Mouse (Mus musculus) heart, embryonic 11.5 days (tissue): ENCODE results near the gene Pttg1ip. TPM values are rescaled to one million over a fixed set of nuclear protein-coding genes. Genes with fewer than 3 reads are reported as not detected.

Experiments used
- ATAC-seq: fragments of 200-750 bp; cut with Nextera tagmentation; replicated peaks from 2 replicates; pipeline ENCODE4 v1.8.0; 2017; ENCODE audit warnings: moderate library complexity; ENCODE audit not compliant: insufficient number of reproducible peaks, low FRiP score, low TSS enrichment
- H3K27ac ChIP-seq: fragments of 300-500 bp; sonication (generic); 2 replicates; pipeline ENCODE4 v1.5.1; 2014; ENCODE audit warnings: mild to moderate bottlenecking, low read depth, low read length
- H3K27me3 ChIP-seq: fragments of 300-500 bp; sonication (generic); 2 replicates; pipeline ENCODE4 v1.6.1; 2014; ENCODE audit warnings: mild to moderate bottlenecking, low read length, mixed read lengths; ENCODE audit not compliant: control insufficient read depth, insufficient read depth
- H3K36me3 ChIP-seq: fragments of 300-500 bp; sonication (generic); 2 replicates; pipeline ENCODE4 v1.6.1; 2014; ENCODE audit warnings: mild to moderate bottlenecking, low read length, moderate library complexity, mixed read lengths; ENCODE audit not compliant: control insufficient read depth, insufficient read depth
- H3K4me1 ChIP-seq: fragments of 300-500 bp; sonication (generic); 2 replicates; pipeline ENCODE4 v1.6.1; 2014; ENCODE audit warnings: low read length; ENCODE audit not compliant: control insufficient read depth, insufficient read depth
- H3K4me2 ChIP-seq: fragments of 300-500 bp; sonication (generic); 2 replicates; pipeline ENCODE4 v1.6.1; 2014; ENCODE audit warnings: mild to moderate bottlenecking, moderate library complexity
- H3K4me3 ChIP-seq: fragments of 300-500 bp; sonication (generic); 2 replicates; pipeline ENCODE4 v1.5.1; 2014; ENCODE audit warnings: low read depth, low read length
- H3K9ac ChIP-seq: fragments of 300-500 bp; sonication (generic); 2 replicates; pipeline ENCODE4 v1.6.1; 2014; ENCODE audit warnings: mild to moderate bottlenecking, low read depth, low read length, moderate library complexity
- H3K9me3 ChIP-seq: fragments of 300-500 bp; sonication (generic); replicated peaks from 2 replicates; pipeline ENCODE4 v1.6.1; 2016; ENCODE audit warnings: low read length; ENCODE audit not compliant: control insufficient read depth
- WGBS: fragments of 180-500 bp; shearing (Covaris S2); extraction: QIAGEN DNeasy Blood & Tissue Kit; methylation state at CpG from one replicate; pipeline ENCODE4 v1.1.7; 2014; ENCODE audit not compliant: insufficient replicate concordance; 5-methylcytosine and 5-hydroxymethylcytosine counted together
- polyA plus RNA-seq: library from polyadenylated mRNA; unstranded; fragments of >200 nt; fragmentation: Nextera tagmentation; extraction: Ambion mirVana; gene quantifications from 2 replicates; pipeline ENCODE4 v1.2.1, GENCODE M21; 2014

Pttg1ip gene
- polyA plus RNA-seq, 1 experiment from 2014 or later, result 108 TPM

- Histone ChIP-seq H3K27me3 (no peaks in the 10 kb centered on the region), H3K4me1 (peaks cover 28% of the 10 kb centered on the region), H3K9ac (no peak overlapping the region), H3K36me3 (peaks cover 21% of the 10 kb centered on the region), H3K27ac (peak overlapping the region; percentile 25; the same call in 1 of the 2 replicates), H3K4me3 (no peak overlapping the region), H3K9me3 (no peaks in the 10 kb centered on the region), H3K4me2 (no peak overlapping the region)
- WGBS, result 76% methylated on average over 8 of the region's 8 CpGs
- ATAC-seq, result no peak; the same call in 1 of the 2 replicates
Observed at GRCm38 (mm10) chr10:77589749-77590148, 8.2 kb downstream of the Pttg1ip start.

DNA sequence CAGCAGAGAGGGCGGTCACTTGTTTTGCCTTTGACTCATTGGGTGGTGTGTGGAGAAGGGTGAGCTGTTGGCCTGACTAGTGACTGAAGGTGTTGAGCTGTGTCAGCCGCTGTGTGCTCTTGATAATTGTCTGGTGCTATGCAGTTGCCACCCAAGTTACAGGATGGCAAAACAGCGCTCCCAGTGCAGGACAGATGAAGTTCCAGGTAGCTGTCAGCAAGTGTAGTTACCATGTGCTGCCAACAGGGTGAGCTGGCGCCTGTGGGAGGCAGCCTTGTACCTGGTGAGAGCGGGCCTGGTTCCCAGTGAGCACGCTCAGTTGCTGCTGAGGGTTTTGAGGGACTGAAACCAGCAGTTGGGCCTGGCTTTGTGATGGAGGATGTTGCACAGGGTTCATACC is 9.3 kb downstream of the Pttg1ip start:
- no peak overlapping the region for H3K27ac ChIP-seq
- H3K9me3 ChIP-seq, result no peaks in the 10 kb centered on the region
- no peak; the same call in 1 of the 2 replicates for ATAC-seq
- no peak overlapping the region for H3K9ac ChIP-seq
- H3K4me1 ChIP-seq, result peaks cover 28% of the 10 kb centered on the region
- 42% methylated on average over 6 of the region's 6 CpGs for WGBS
- H3K36me3 ChIP-seq, result peaks cover 28% of the 10 kb centered on the region
- no peaks in the 10 kb centered on the region for H3K27me3 ChIP-seq
- no peak overlapping the region for H3K4me2 ChIP-seq
- H3K4me3 ChIP-seq, result no peak overlapping the region

GRCm38 (mm10) chr10:77591546-77591945 is 10.0 kb downstream of the Pttg1ip start:
- Histone ChIP-seq H3K27me3 (no peaks in the 10 kb centered on the region), H3K4me3 (no peak overlapping the region), H3K4me2 (no peak overlapping the region), H3K4me1 (peaks cover 28% of the 10 kb centered on the region), H3K9me3 (no peaks in the 10 kb centered on the region), H3K9ac (no peak overlapping the region), H3K27ac (no peak overlapping the region), H3K36me3 (peaks cover 28% of the 10 kb centered on the region)
- no peak for ATAC-seq
- WGBS, result 78% methylated on average over 6 of the region's 6 CpGs

DNA sequence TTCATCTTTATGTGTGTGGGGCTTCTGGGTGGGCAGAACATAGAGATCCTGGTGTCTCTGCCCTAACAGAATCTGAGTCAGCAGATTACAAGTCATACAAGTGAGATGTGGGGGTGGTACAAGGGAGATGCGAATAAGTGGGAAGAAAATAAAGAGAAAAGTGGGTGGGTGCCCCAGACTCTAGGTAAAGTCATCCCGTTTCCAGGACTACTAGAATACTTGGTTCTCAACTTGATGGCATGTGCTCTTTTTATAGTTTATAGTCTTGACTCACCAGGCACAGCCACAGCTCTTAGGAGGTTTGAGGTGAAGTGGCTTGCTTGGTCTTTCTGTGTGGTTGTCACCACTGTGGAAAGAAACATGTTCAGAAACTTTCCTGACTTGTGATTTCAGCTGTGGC is 14.5 kb downstream of the Pttg1ip start:
- Histone ChIP-seq H3K9ac (no peak overlapping the region), H3K27ac (no peak overlapping the region), H3K9me3 (no peaks in the 10 kb centered on the region), H3K36me3 (peaks cover 40% of the 10 kb centered on the region), H3K27me3 (no peaks in the 10 kb centered on the region), H3K4me3 (no peak overlapping the region), H3K4me1 (peaks cover 10% of the 10 kb centered on the region), H3K4me2 (no peak overlapping the region)
- no peak for ATAC-seq
- 82% methylated on average over 2 of the region's 2 CpGs for WGBS

DNA sequence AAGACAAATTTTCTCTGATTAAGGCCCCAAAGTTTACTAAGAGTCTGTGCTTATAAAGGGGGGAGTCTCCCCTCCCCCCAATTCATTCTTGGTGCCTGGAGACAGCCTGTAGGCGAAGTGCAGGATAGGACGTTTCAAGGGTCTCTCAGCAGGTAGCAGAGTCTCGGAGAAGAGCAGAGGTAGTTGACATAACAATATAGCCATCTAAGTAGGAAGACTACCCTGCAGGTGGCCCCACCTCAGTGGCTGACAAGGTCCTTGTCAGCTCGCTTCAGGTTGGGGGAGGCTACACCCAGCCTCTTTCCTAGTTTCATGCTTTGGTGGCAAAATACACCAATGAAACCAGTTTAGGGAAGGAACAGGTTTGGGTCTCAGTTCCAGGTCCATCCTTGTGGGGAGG is 21.5 kb downstream of the Pttg1ip start:
- Histone ChIP-seq H3K9me3 (0 out of 2 replicates have a peak, but pooled peaks cover 3% of the 10 kb centered on the region), H3K27ac (no peak overlapping the region), H3K4me1 (peaks cover 23% of the 10 kb centered on the region), H3K4me3 (no peak overlapping the region), H3K36me3 (peaks cover 7% of the 10 kb centered on the region; the same call in 1 of the 2 replicates), H3K27me3 (no peaks in the 10 kb centered on the region), H3K4me2 (no peak overlapping the region), H3K9ac (no peak overlapping the region)
- ATAC-seq, result no peak
- WGBS, result 61% methylated on average over 4 of the region's 4 CpGs

- Histone ChIP-seq H3K27ac (no peak overlapping the region), H3K9ac (no peak overlapping the region), H3K36me3 (peaks cover 5% of the 10 kb centered on the region; the same call in 1 of the 2 replicates), H3K4me3 (no peak overlapping the region), H3K4me2 (no peak overlapping the region), H3K9me3 (0 out of 2 replicates have a peak, but pooled peaks cover 3% of the 10 kb centered on the region), H3K27me3 (no peaks in the 10 kb centered on the region), H3K4me1 (peaks cover 19% of the 10 kb centered on the region)
- ATAC-seq, result no peak
- WGBS, result 88% methylated on average over 6 of the region's 6 CpGs
Observed at GRCm38 (mm10) chr10:77604111-77604510, 22.6 kb downstream of the Pttg1ip start.

DNA sequence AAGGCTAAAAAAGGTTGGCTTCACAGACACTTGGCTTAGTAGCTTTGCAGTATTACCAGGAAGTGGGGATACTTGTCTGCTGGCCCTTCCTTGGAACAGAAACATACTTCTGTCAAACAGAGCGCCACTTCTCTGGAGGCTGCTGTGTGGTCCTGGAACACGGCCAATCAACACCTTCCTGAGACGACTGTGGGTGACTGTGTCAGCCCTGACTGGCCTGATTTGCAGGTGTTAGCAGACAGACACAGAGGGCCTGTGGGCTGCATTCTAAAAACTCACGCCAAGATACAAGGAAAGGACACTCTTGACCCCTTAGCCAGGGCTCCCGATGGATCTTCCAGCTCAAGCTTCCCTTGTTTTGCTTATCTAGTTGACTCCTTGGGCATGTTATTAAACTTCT is 23.4 kb downstream of the Pttg1ip start:
- Histone ChIP-seq H3K27me3 (no peaks in the 10 kb centered on the region), H3K4me1 (peaks cover 14% of the 10 kb centered on the region; the same call in 1 of the 2 replicates), H3K36me3 (peaks cover 8% of the 10 kb centered on the region), H3K4me2 (peak overlapping the region; percentile 8; the same call in 1 of the 2 replicates), H3K4me3 (no peak overlapping the region), H3K9me3 (0 out of 2 replicates have a peak, but pooled peaks cover 3% of the 10 kb centered on the region), H3K27ac (peak overlapping the region; percentile 99), H3K9ac (no peak overlapping the region)
- no peak for ATAC-seq
- 41% methylated on average over 5 of the region's 5 CpGs for whole genome bisulfite sequencing

DNA sequence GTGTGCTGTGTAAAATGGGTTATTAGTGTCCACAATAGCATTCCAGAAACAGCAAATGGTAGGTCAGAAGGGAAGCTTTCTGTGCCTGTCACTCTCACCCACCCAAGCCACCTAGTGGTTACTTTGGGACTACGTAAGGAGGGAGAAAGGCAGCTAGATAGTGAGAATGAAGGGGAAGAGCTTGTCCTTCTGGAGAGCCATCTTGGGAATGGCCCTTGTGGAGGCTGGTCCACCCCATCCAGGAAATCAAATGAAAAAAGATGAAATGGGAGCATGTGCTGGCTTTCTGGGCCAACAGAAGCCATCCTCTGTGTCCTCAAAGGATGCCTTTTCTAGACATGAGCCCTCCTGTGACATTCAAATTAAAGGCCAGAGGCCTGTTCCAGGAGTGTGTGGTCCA is 23.8 kb downstream of the Pttg1ip start:
- WGBS, result 25% methylated on average over 1 of the region's 1 CpGs
- H3K4me1 ChIP-seq, result peaks cover 14% of the 10 kb centered on the region; the same call in 1 of the 2 replicates
- H3K27me3 ChIP-seq, result no peaks in the 10 kb centered on the region
- H3K9me3 ChIP-seq, result 0 out of 2 replicates have a peak, but pooled peaks cover 3% of the 10 kb centered on the region
- peak overlapping the region; percentile 99 for H3K27ac ChIP-seq
- H3K4me3 ChIP-seq, result peak overlapping the region; percentile 69
- no peak for ATAC-seq
- peak overlapping the region; percentile 91 for H3K9ac ChIP-seq
- peaks cover 10% of the 10 kb centered on the region for H3K36me3 ChIP-seq
- H3K4me2 ChIP-seq, result peak overlapping the region; percentile 94
